Mouse (Mus musculus): ENCODE results near the gene Slc17a7. TPM values are rescaled to one million over a fixed set of nuclear protein-coding genes. Genes with fewer than 3 reads are reported as not detected.
A peak's percentile ranks its signal among the peaks of the same experiment; 100 is the strongest.

The Slc17a7 gene
- total RNA-seq, 4 experiments from 2014 or later = 0.46 to 1.1 (median 0.65) TPM

DNA sequence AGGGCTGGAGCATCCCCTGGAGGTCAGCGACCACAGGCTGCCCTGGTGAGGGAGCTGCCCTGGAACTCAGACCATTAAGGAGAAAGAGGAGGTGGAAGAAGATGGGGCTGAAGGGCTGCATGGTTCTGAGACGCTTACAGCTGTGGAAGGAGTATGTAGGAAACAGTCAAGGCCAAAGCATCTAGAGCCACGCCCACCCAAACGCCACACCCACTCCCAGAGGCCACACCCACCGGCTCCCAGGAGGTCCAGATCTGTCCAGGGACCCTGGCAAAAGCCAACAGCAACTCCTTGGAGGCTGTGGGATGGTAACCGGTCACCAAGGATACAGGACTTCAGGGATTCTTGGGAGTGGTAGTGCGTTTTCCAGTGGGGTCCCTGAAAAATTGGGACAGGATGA, 14.8 kb downstream of the Slc17a7 start:
- DNase-seq = no peak

DNA sequence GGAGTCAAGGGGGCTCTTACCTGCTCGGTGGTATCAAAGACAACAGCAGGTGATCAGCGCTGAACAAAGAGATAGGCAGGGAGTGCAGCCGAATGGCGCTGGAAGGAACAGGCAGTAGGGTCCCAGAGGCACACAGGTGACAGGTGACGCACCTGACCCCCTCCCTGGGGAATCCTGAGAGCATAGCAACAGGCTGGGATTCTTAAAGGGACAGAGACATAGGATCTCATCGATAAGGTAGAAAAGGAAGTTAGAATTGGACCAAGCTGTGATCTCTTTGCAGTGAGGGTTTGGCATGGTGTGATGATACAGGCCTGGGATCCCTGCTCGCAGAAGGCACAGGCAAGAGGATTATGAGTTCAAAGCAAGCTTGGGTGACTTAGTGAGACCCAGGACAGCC, 15.7 kb downstream of the Slc17a7 start, which contains the start of gene Gfy:
TSS of gene Gfy (minus strand) at position 101 of the 400 bp plus-strand sequence.
- no peak for DNase-seq

DNA sequence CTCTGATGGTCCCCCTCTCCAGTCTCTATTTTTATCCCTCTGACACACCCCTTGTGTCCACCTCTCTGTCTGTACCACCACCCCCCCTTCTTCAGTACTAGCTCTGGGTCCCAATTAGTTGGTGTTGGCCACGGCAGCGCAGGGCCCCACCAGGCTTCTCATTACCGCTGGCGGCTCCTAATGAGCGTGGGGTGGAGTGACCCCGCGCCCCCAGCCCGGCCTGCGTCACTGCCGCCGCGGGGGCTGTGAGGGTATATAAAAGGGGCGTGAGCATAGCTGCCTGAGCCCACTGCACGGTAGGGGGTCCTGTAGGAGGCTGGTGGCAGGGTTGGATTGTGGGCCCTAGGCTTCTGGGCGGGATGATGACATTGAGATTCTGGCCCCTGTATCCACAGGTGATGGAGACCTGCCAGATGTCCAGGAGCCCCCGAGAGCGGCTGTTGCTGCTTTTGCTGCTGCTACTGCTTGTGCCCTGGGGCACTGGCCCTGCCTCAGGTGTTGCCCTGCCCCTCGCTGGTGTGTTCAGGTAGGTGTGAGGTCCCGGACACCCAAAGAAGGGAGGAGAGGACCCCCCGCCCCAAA, 17.2 kb downstream of the Slc17a7 start, which contains the start of gene Pth2:
TSS of gene Pth2 (plus strand) at position 100 of the 582 bp plus-strand sequence.
- no peak for DNase-seq

DNA sequence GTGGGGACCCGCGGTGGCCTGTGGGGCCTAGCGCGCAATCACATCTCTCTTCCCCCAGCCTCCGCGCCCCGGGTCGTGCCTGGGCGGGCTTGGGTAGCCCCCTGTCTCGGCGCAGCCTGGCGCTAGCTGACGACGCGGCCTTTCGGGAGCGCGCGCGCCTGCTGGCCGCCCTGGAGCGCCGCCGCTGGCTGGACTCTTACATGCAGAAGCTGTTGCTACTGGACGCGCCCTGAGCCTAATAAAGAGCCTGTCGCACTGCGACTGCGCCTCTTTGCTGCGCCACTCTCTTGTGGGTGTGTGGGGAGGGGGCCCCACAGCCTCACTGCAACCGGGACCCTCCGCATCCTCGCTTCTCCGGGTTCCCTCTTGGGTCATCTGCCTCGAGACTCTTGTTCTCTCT, 17.8 kb downstream of the Slc17a7 start:
- no peak for DNase-seq

DNA sequence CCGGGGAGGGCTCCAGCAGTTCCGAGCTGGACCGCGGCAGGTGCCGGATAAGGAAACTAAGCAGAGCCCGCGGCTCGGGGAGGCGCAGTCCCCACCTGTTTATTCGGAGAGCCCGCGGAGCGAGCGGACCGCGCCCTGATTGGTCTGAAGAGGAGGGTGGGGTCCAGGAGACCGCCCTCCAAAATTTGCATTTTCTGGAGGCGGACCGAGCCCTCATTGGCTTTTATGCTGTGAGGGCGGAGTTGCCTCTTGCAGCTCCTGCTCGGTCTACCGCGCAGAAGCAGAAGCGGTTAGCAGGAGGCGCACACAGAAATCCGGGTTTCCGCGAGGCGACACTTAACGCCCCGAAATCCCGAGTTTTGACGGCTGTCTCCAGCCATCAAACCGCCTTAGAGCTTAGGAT, 18.5 kb downstream of the Slc17a7 start:
- peak; percentile 82 for DNase-seq

DNA sequence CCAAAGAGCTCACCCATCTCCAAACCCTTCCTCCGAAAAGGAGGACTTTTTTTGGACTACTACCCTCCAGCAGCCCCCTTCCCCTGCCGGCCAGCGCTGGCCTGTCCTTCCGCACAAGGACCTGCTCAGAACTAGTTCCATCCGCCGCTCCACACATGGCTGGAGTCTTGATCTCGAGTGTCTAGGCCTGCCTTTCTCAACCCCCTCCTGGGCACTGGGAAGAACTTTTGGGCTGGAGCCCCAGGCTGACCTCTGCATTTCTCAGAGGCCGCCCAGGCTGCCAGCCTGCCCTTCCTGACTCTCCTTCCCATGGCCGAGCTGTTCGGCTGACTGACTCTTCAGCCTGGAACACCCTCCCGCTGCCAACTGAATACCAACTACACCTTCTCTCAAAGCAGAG, 18.9 kb downstream of the Slc17a7 start:
- no peak for DNase-seq

DNA sequence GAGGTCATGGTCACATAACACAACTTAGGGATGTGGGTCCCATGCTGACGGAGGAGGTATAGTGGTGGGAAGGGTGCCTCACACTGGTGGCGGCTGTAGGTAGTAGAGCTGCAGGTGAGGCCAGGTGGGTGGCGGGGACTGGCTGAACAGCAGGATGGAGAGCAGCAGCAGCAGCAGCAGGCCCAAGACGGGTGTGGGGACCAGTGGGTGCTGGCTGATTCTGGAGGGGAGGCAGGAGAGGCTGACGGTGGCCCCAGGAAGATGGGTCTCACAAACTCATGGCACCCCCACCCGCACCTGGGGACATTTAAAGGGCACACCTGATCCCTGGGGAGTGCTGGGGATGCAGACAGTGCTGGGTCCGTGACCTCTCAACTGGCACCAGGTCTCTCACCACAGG, 19.9 kb downstream of the Slc17a7 start:
- no peak for DNase-seq

DNA sequence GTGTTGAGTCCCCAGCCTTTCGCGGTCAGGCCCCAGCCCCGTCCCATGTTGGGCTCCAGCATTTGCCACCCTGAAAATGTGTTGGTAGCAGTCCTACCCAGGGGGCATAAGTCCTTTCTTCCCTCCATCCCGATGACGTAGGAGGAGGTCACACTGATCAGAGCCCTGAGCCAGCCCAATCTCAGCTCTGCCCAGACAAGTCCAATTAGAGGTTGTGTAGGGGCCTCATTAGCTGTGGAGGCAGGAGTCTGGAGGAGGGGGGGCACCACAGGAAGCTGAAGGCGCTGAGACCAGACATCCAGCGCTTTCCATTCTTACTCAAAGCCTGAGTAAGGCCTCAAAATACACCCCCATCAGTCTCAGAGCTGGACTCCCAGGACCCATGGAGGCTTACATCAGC, 22.2 kb downstream of the Slc17a7 start:
- no peak for DNase-seq

DNA sequence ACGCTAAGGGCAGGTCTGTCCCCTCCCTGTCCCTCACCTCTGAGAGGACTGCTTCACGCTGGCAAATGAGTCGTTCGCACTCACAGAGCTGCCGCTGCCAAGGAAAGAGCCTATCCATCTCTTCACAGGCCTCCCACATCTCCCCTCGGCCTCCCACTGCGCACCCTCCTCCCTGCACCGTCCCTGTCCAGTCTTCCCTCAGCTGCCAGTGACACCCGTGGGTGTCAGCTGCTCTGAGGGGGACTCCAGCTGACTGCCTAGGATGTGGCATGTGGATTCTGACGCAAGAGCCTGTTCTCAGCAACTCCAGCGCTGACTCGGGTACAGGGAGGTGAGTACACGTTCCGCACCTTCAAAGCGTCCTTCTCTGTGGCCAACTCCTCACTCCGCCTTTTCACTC, 25.9 kb downstream of the Slc17a7 start:
- DNase-seq = no peak

DNA sequence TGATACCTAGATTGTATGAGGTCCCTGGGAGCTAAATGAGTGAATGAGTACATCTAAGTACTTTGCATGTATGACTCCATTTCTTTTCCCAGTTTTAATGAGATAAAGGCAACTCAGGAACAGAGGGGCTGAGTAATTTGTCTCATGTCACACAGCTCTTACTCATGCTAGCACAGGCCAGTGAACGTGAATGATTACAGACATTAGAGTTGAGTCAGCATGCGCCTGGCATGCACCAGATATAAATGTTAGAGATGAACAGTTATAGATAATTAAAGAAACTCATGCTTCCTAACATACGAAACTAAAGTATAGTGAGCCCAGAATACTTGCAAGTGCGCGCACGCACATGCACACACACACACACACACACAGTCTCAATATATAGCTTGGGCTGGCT, 26.4 kb downstream of the Slc17a7 start:
- no peak for DNase-seq

DNA sequence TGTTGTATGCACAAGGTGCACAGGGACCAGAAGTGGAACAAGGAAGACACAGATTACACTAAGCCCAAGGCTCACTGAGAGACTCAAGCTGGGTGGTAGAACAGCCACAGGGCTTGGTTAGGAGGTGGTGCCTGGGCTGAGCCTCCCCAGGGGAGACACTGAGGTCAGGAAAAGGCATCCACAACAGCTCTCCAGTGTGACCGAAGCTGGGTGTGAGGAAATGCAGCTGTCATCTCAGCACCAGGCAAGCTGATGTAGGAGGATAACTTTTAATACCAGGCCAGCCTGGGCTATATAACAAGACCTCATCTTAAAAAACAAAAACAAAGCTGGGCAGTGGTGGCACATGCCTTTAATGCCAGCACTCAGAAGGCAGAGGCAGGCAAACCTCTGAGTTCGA, 27.4 kb downstream of the Slc17a7 start:
- DNase-seq = no peak

DNA sequence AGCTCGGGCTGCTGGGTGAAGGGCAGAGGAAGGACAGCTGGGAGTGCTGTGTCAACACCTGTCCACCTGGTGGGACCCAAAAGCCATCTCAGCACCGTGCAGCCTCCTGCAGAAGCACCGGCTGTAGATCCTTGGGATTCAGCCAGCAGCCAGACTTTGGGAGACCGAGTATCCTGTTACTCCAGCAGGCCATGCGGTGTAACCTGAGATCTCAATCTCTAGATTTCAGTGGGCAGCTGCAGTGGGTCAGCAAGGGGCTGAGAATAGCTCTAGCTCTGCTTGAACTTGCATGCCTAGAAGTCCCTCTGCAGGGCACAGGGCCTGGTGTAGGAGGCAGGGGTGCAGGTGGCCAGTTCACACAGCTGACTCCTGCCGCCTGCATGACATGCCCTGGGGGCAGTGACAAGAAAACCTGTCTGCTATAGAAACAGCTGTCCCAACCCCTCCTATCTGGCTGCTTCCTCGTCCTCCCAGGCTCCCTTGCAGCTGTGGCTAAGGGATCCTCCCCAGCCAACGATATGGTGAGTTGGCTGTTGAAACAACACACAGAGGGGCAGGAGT, 28.1 kb downstream of the Slc17a7 start:
- no peak for DNase-seq

DNA sequence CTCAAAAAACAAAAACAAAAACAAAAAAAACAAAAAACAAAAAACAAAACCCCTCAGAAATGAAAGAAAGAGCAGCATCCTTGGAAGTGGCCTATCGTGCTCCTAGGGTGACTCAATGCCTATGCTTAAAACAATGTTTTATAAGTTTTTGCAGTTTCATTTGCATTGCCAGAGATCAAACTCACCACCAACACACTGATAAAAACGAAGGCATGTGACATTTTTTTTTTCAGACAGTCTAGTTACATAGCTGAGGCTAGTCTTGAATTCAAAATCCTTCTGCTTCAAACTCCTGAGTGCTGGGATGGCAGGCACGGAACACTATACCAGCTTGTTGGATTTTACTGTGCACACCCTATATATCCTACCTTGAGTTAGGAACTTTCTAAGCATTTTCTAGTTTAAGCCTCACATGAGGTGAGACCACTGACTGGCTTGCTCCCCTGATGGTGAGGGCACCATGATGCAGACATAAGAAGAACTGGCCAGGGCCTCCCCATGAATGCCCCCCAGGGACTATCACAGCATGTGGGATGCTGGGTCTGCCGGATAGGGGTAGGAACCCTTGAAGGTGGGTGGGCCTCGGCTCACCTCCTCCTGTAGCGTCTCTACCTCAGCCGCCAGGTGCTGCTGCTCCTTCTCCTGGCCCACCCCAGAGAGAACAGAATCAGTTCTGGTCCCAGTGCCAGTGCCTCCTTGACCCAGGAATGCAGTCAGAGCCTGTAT, 29.0 kb downstream of the Slc17a7 start:
- no peak for DNase-seq

DNA sequence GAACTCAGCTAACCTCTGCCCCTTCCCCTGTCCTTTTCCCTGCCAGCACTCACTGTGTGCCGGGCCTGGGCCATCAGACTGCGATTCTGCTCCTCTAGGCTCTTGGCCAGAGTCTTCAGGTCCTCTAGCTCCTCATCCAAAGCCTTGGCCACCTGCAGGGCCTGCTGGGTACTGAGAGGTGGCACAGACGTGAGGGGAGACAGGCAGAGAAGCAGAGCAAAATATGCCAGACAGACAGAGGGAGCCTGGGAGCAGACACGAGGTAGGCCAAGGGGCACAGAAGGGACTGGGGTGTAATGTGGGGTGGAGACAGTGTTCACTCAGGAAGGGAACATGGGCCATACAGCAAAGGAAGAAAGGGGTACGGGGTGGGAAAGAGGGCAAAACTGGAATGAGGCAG, 29.7 kb downstream of the Slc17a7 start:
- no peak for DNase-seq

DNA sequence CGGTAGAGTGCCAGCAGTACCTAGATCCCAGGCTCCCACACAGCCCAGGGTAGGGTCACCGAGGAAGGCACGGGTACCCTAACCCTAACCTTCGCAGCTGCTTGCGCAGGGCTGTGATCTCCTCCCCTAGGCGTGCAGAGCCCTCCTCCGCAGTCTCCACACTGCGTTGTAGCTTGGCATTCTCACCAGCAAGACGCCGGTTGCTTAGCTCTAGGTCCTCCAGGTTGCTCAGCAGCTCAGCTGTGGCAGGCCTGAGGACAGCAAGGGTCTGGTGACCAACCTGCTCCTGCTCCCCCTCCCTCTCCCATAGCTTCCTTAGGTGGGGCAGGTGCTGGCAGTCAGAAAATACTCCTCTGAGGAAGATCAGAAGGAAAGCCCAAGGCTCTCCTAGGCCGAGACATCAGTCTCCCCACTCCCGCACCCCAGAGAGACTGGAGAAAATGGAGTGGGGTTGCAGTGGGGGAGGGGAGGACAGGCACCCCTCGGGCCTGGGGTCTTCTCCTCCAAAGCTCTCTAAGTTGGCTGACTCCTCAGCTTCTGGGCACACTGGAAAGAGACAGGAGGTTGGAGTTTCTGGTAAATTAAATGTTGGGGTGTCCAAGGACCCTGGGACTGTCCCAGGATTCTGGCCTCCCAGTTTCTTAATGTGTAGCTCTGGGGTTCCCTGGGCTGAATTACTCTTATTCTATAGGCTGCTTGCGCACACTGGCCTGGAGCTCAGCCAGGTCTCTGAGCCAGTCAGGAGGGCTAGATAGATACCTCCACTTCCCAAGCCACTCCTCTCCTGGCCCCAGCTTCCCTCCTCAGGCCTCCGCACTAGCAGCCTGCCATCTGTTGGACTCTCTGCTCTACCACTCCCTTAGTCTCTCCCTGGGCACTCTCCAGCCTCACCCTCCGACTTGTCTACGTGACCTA, 30.4 kb downstream of the Slc17a7 start:
- no peak for DNase-seq

DNA sequence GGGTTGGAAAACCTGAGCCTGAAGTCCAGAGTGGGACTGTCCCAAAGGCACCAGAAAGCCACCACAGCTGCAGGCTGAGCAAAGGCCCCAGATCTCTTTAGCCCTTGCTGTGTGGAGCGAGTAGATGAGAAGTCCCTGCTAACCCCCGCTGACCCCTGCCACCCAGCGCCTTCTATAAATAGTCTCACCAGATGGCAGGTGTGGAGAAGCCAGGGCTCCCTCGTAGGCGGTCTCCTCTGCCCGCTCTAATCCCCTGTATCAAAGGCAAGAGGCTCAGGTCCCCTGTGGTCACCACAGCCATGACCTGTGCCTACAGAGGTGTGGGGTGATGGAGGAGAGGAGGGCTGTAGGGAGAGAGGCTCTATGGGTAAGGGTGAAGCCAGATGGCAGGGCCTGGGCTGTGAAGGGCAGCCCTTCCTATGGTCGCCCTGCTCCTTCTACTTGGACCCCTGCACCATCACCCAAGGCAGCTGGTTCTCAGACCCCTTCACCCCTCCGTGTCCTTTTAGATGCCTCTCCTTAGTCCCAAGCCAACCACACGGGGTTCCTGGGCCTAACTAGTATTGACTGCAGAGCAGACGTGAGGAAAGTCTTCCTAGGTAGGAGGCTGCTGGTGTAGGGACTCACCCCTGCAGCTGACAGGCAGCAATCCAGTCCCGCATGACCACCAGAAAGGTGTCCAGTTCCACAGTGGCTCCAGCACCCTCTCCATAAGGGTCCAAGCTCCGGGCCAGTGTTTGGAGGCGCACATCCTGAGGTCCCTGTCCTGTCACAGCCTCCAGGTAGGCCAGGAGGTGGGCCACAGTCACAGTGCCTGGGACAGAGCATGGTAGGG, 31.8 kb downstream of the Slc17a7 start:
- DNase-seq = no peak

DNA sequence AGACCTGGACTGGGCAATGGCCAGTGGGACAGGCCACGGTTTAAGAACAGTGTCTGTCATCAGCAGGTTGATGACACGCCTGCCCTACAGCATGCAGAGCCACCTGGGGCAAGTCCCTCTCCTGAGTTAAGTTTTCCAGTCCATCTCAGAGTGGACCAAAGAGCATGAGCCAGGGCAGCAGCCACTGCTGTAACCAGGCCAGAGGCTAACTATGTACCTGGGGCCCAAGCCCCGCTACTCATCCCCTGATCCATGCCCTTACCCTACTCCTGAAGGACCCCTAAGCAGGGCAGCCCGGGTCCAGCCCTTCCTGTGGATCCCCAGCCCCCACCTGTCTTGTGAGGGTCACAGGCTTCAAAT, 32.4 kb downstream of the Slc17a7 start:
- no peak for DNase-seq

DNA sequence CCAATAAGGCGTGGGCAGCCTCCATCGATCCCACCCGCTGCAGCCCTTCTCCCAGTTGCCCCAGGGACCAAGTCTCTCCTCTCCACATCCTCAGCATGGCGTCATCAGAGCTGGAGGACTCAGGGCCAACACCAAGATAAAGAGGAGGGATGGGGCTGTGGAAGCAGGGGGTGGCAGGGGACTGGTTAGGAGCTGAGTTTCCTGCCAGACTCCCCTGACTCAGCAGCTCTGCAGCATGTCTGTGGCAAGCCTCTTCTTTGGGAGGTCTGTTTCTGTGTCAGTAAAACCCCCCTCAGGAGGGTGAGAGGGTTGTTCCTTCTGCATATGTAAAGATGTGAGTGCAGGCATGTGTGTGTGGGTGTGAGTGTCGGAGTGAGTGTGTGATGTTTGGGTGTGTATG, 33.2 kb downstream of the Slc17a7 start:
- DNase-seq = no peak

DNA sequence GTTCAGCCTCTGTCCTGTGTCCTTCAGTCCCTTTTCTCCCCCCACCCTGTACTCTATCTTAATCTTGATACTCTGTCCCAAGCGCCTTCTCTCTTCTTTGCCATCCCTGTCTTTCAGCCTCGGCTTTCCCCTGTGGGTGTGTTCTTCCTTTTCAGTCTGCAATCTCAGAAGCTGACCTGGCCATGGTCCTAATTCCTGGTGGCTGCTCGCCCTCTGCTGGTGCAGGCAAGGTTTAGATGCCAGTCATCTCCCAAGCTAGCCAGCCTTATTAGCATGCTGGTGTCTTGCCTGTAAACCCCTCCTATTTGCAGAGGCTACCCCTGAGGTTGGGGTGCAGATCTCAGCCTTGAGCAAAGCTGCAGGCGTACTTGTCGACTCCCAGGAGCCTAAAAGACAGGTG, 34.7 kb downstream of the Slc17a7 start:
- DNase-seq = peak; percentile 51

DNA sequence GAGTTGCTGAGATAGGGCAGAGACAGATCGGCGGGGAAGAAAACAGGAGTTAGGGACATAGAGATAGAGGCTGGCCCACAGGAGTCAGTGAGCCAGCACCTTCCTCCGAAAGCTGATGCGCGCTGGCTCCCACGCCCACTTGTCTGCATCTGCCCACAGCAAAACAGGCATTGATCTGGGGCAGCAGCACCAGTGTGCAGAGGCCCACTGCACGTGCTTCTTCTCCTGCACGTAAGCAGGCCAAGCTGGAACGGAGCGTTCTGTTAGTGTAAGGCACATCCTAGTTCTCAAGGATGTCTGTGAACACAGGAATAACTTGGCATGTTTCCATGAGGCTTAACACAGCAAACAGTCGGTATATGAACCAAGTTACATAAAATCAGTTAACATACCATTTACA, 35.2 kb downstream of the Slc17a7 start:
- no peak for DNase-seq

DNA sequence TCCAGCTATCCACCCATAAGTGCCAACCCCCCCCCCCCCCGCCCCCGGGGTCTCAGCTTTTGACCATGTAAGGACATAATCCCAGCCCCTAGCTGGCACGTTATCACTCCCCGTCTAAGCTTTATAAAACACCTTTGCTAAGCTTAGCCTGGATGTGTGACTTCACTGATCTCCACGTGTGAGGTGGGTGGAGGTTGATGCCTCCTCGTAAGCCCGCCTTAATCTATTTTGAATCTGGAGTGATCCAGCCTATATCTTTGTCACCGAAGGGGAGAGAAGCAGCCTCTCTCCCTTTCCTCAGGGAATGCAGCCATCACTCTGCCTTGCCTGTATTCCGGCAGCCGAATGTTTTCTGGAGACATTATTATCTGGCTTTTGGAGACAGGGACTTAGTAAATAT, 38.9 kb downstream of the Slc17a7 start:
- no peak for DNase-seq

Measured in adrenal gland, adult 8-10 months (tissue).